Comparison of ENCODE assay signal across 8 mouse cellular contexts in genomic region chr15:102976631-102977422, GRCm38 (mm10). TPM values are rescaled to one million over a fixed set of nuclear protein-coding genes. Genes with fewer than 3 reads are reported as not detected.
A peak's percentile ranks its signal among the peaks of the same experiment; 100 is the strongest.
DNase-seq lines count a peak whose midpoint lies in the region; ATAC-seq and TF ChIP-seq lines count a peak whose summit lies in the region.

No protein-coding gene starts in this region.

- peak overlapping the region; percentile 8; the same call in 1 of the 2 replicates for H3K4me2 ChIP-seq in liver, embryonic 16.5 days (ENCODE audit: low read depth, low read length)

- H3K27ac ChIP-seq in kidney, adult 2 months (ENCODE audit: insufficient read depth, low read depth, low read length), result peak overlapping the region; percentile 64
- no peak overlapping the region for H3K27ac ChIP-seq in ES-Bruce4 (ENCODE audit: insufficient read depth, low read length)
- H3K27ac ChIP-seq in liver, embryonic 16.5 days (ENCODE audit: low read length), result no peak overlapping the region

- peak; percentile 23; the same call in 1 of the 2 replicates for ATAC-seq in granulocyte monocyte progenitor cell, adult 5-6 weeks (replicated peaks; ENCODE audit: poor library complexity, severe bottlenecking)
- ATAC-seq in liver, embryonic 16.5 days (ENCODE audit: low read depth), result no peak

- peak; percentile 58 for DNase-seq in kidney, adult 2 months
- DNase-seq in kidney, adult 9 months, result no peak
- no peak for DNase-seq in urinary bladder, postnatal 4 days (ENCODE audit: low spot score in 2 of 2)
- no peak for DNase-seq in frontal cortex, postnatal 25 days (ENCODE audit: low spot score in 2 of 2)
- no peak for DNase-seq in cerebellum, adult 11 months

- 1% methylated on average over 37 of the region's 37 CpGs for WGBS in kidney, adult 2 months
- WGBS in liver, embryonic 16.5 days (ENCODE audit: insufficient replicate concordance), result 2% methylated on average over 37 of the region's 37 CpGs

- TF ChIP-seq CTCF in kidney, adult 2 months (conservative IDR thresholded peaks at IDR 0.05; ENCODE audit: insufficient read depth, insufficient read length, low read depth, low read length), result no peak
- TF ChIP-seq CTCF in ES-Bruce4 (IDR thresholded peaks at IDR 0.05; ENCODE audit: low read depth, low read length), result no peak

- no peak for TF ChIP-seq POLR2A in kidney, adult 2 months (IDR thresholded peaks at IDR 0.05; ENCODE audit: low read depth, low read length)
- no peak for TF ChIP-seq POLR2A in ES-Bruce4 (IDR thresholded peaks at IDR 0.05; ENCODE audit: insufficient read depth, low read length)

- H3K4me3 ChIP-seq in kidney, adult 2 months (ENCODE audit: insufficient read depth, low read depth, low read length), result peak overlapping the region; percentile 47
- H3K4me3 ChIP-seq in ES-Bruce4 (ENCODE audit: low read depth, low read length), result peak overlapping the region; percentile 17
- peak overlapping the region; percentile 19; the same call in 1 of the 2 replicates for H3K4me3 ChIP-seq in liver, embryonic 16.5 days (ENCODE audit: low read depth, low read length)

- H3K27me3 ChIP-seq in kidney, adult 2 months (replicated peaks; ENCODE audit: control insufficient read depth, insufficient read depth, low read length), result no peaks in the 10 kb centered on the region
- H3K27me3 ChIP-seq in ES-Bruce4 (ENCODE audit: control insufficient read depth, insufficient read depth, low read length, poor library complexity, severe bottlenecking), result peaks cover 57% of the 10 kb centered on the region
- H3K27me3 ChIP-seq in liver, embryonic 16.5 days (ENCODE audit: control insufficient read depth, insufficient read depth, low read depth, low read length), result peaks cover 98% of the 10 kb centered on the region

- TF ChIP-seq EP300 in ES-Bruce4 (IDR thresholded peaks at IDR 0.05; ENCODE audit: insufficient read depth, low read depth, low read length), result no peak

- peaks cover 11% of the 10 kb centered on the region for H3K4me1 ChIP-seq in kidney, adult 2 months (ENCODE audit: control insufficient read depth, insufficient read depth, low read length)
- H3K4me1 ChIP-seq in ES-Bruce4 (ENCODE audit: control insufficient read depth, insufficient read depth, low read length), result no peaks in the 10 kb centered on the region
- no peaks in the 10 kb centered on the region for H3K4me1 ChIP-seq in liver, embryonic 16.5 days (ENCODE audit: control insufficient read depth, low read depth, low read length)

- no peak overlapping the region for H3K9ac ChIP-seq in ES-Bruce4 (ENCODE audit: low read depth, poor library complexity, severe bottlenecking)
- H3K9ac ChIP-seq in liver, embryonic 16.5 days (ENCODE audit: low read depth, low read length), result no peak overlapping the region

- no peaks in the 10 kb centered on the region for H3K36me3 ChIP-seq in kidney, adult 2 months (ENCODE audit: control insufficient read depth, insufficient read depth, low read length)
- no peaks in the 10 kb centered on the region for H3K36me3 ChIP-seq in ES-Bruce4 (ENCODE audit: control insufficient read depth, insufficient read depth, low read length, poor library complexity, severe bottlenecking)
- no peaks in the 10 kb centered on the region for H3K36me3 ChIP-seq in liver, embryonic 16.5 days (ENCODE audit: control insufficient read depth, insufficient read depth)

- no peaks in the 10 kb centered on the region for H3K9me3 ChIP-seq in ES-Bruce4 (replicated peaks; ENCODE audit: control insufficient read depth, insufficient read depth, low read length, poor library complexity, severe bottlenecking)
- H3K9me3 ChIP-seq in liver, embryonic 16.5 days (replicated peaks; ENCODE audit: control insufficient read depth, low read length), result no peaks in the 10 kb centered on the region

RNA-seq across cellular contexts. Expression of gene Hoxc9, which starts 0.6 kb away (rescaled TPM):
- 5.5 and 7.3 TPM in 2 replicates for polyA plus RNA-seq in kidney, adult 2 months (2012; rRNA removed)
- not detected in 2 replicates for polyA plus RNA-seq in ES-Bruce4 (2011; ENCODE audit: insufficient read depth, insufficient read length, low read depth, missing spikeins)
- not detected in 2 replicates for total RNA-seq in granulocyte monocyte progenitor cell, adult 5-6 weeks (2014; fragmentation: Nextera tagmentation)
- not detected in 2 replicates for total RNA-seq in granulocyte monocyte progenitor cell, adult 5-6 weeks (2017)
- not detected in 2 replicates for polyA plus RNA-seq in liver, embryonic 16.5 days (2015; fragmentation: Nextera tagmentation; extraction: Ambion mirVana)

RNA-seq across cellular contexts. Expression of gene Hoxc5, which starts 9.6 kb away (rescaled TPM):
- polyA plus RNA-seq in kidney, adult 2 months (2012; rRNA removed), result 4.0 and 4.1 TPM in 2 replicates
- not detected in 2 replicates for polyA plus RNA-seq in ES-Bruce4 (2011; ENCODE audit: insufficient read depth, insufficient read length, low read depth, missing spikeins)
- total RNA-seq in granulocyte monocyte progenitor cell, adult 5-6 weeks (2014; fragmentation: Nextera tagmentation), result not detected in 2 replicates
- not detected in 2 replicates for total RNA-seq in granulocyte monocyte progenitor cell, adult 5-6 weeks (2017)
- polyA plus RNA-seq in liver, embryonic 16.5 days (2015; fragmentation: Nextera tagmentation; extraction: Ambion mirVana), result 0.06 and 0.09 TPM in 2 replicates

RNA-seq across cellular contexts. Expression of gene Hoxc10, which starts 10.2 kb away (rescaled TPM):
- 16.4 and 16.7 TPM in 2 replicates for polyA plus RNA-seq in kidney, adult 2 months (2012; rRNA removed)
- polyA plus RNA-seq in ES-Bruce4 (2011; ENCODE audit: insufficient read depth, insufficient read length, low read depth, missing spikeins), result not detected in 2 replicates
- not detected in 2 replicates for total RNA-seq in granulocyte monocyte progenitor cell, adult 5-6 weeks (2014; fragmentation: Nextera tagmentation)
- not detected in 2 replicates for total RNA-seq in granulocyte monocyte progenitor cell, adult 5-6 weeks (2017)
- not detected in 2 replicates for polyA plus RNA-seq in liver, embryonic 16.5 days (2015; fragmentation: Nextera tagmentation; extraction: Ambion mirVana)

RNA-seq across cellular contexts. Expression of gene Hoxc8, which starts 13.6 kb away (rescaled TPM):
- polyA plus RNA-seq in kidney, adult 2 months (2012; rRNA removed), result 3.4 and 4.0 TPM in 2 replicates
- polyA plus RNA-seq in ES-Bruce4 (2011; ENCODE audit: insufficient read depth, insufficient read length, low read depth, missing spikeins), result 0.40 and 0.45 TPM in 2 replicates
- not detected in 2 replicates for total RNA-seq in granulocyte monocyte progenitor cell, adult 5-6 weeks (2014; fragmentation: Nextera tagmentation)
- not detected in 2 replicates for total RNA-seq in granulocyte monocyte progenitor cell, adult 5-6 weeks (2017)
- polyA plus RNA-seq in liver, embryonic 16.5 days (2015; fragmentation: Nextera tagmentation; extraction: Ambion mirVana), result not detected in 2 replicates

RNA-seq across cellular contexts. Expression of gene Hoxc6, which starts 21.2 kb away (rescaled TPM):
- 24.7 and 25.4 TPM in 2 replicates for polyA plus RNA-seq in kidney, adult 2 months (2012; rRNA removed)
- polyA plus RNA-seq in ES-Bruce4 (2011; ENCODE audit: insufficient read depth, insufficient read length, low read depth, missing spikeins), result 1.3 TPM in 1 of 2 replicates, not detected in the other
- not detected in 2 replicates for total RNA-seq in granulocyte monocyte progenitor cell, adult 5-6 weeks (2014; fragmentation: Nextera tagmentation)
- not detected in 2 replicates for total RNA-seq in granulocyte monocyte progenitor cell, adult 5-6 weeks (2017)
- 0.07 TPM in 1 of 2 replicates, not detected in the other for polyA plus RNA-seq in liver, embryonic 16.5 days (2015; fragmentation: Nextera tagmentation; extraction: Ambion mirVana)

Comparison
In these comparisons a context has a peak if more than half of its experiments do, and no peak if none do; other contexts are left out.
1. RNA of gene Hoxc10, which starts 10.2 kb away (polyA plus RNA-seq): 16.4 to 16.7 TPM in kidney, adult 2 months; not detected in ES-Bruce4 and not detected in liver, embryonic 16.5 days; every median in the first group is over 10 times any median in the second.
2. Peak in every context shown above with its lines, with median percentiles within 50 percentile points of each other: H3K4me3 ChIP-seq.